Mouse (Mus musculus) left cerebral cortex, postnatal 36 days (tissue): ENCODE data around the gene Phc2. TPM values are rescaled to one million over a fixed set of nuclear protein-coding genes. Genes with fewer than 3 reads are reported as not detected.
"Not testable (repeated sequence)": the region's sequence is repeated elsewhere in the genome, so short reads cannot be mapped to it uniquely, and the experiment has no call there.

ENCODE experiments used
- DNase-seq, 2 experiments: peaks; one replicate each; pipeline ENCODE4 v3.0.0; 2021 to 2022; ENCODE audit warnings: low spot score in 2 of 2, mixed read lengths in 1 of 2
- intact Hi-C: fragments of 180-260 bp; cut with DNase I; formaldehyde crosslinking; loops from one replicate; pipeline ENCODE4 v1.15.1; 2025
- total RNA-seq, 2 experiments: library from RNA; stranded (reverse); gene quantifications; 2 replicates each; pipeline ENCODE4 v1.2.3; 2021

The Phc2 gene
- total RNA-seq, 2 experiments from 2014 or later = 88.2 to 92.3 TPM

DNA sequence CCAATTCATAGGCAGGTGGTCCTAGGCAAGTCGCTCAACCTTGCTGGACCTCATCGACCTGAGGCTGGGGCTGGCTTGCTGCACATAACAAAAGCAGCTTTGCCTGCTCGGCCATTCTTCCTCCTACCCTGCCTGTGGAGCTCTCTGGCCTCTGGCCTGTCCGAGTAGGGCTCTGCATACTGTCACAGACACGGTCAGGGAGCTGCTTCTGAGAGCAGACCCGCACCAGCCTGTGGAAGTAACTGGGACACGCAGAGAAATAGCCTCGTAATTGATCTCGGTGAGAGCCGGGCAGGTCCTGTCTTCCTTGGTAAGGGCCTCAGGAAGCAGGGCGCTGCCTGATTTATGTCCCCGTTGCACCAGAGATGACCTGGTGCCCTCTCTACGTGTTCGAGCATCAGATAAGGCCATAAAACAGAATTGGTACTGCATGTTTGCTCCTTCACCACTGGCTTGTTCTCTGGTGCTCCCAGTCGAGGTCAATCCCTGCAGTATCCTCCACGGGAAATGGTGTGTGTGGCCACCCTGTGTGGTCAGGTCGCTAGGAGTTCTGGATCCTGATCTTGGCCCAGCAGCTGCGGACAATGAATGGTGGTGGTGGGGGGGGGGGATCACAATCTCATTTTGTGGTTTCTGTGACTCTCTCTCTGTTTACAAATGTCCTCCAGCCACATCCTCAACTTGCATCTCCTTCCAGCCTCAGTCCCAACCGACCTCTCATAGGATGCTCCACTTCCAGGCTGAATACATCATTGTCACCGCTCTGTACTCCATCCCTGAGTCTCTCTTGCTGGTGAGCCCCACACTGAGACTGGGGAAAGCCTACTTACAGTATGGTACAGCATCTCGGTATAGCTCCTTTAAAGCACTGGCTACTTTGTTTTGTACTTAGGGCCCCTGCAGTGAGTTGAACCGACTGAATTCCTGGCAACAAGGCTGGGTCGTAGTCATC, 12.5 kb upstream of the Phc2 start:
- intact Hi-C loops = no loop called here
- DNase-seq = no peak

DNA sequence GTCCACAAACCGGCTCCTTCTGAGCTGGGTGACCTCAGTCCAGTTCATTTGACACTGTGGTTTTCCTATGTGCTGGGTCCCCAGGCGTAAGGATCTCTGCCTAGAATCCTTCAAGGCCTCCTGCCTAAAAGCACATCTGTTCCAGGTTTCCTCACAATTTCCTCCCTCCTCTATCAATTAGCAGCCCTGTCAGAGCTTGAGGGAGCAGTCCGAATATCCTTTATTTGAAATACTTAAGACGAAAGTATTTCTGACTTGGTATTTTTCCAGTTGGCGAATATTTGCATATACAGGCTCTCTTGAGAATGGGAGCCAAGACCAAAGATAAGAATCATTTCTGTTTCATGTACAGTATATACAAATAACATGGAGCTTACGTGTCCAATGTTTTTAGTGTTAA, 8.6 kb upstream of the Phc2 start:
- intact Hi-C loops = no loop called here
- no peak for DNase-seq

DNA sequence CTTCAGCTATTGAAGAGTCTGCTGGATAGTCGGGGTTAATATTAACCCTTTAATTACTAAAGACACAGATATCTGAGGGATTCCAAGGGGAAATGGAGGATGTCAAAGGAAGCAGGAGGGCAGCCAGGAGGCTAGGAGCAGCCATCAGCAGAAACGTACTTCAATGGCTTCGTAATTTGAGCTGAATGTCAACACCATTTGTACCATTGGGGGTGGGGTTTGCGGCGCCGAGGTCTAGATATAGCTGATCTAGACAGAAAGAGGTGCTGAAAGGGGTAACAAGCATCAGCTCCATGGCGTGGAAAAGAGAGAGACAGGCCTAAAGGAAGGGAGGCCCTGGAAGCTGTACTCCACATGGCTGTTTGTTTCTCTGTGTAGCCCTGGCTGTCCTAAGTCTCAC, 7.7 kb upstream of the Phc2 start:
- intact Hi-C loops = no loop called here
- DNase-seq = no peak

DNA sequence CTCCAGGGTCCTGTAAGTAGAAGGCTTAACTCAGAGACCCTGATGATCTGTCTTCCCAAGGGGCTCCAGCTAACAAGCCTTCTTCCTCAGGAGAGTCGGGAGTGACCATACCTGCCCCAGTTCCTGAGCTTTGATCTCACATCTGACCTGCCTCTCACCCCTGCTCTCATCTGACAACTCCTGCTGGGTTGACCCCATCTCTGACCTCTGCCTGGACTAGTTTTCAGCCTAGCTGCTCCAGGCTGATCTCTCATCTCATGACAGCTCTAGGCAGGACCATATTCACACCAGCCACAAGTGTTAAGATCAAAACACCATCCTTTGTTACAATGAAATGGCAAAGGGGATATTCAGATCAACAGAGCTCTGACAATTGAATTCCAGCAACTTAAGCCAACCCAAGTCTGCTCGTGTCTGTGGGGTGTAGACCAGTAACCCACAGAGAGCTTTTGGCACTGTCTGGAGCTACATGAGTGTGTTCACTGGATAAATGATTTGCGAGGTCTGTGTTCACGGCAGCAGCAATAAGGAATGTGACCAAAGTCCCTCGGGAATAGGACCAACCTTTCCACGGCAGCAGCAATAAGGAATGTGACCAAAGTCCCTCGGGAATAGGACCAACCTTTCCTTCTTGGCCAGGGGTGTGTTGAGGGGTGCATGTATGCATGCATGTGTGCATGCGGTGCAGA, 5.8 kb upstream of the Phc2 start:
- intact Hi-C loops = no loop called here
- DNase-seq = no peak

DNA sequence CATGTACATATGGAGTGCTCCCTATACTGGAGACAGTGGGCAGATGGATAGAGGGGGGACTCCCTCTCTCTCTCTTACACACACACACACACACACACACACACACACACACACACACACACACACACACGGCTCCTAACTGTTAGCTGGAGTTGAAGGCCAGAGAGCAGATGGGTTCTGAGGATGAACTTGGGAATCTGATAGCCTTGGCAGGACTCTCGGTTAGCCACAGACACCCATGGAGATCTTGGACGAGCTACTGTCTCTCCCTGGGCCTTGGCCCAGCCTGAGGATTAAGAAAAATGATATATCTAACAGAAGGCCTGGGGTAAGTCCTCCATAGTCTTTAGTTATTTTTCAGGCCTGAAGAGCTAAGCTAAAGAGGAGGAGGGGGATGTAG, 3.0 kb upstream of the Phc2 start:
- no peak for DNase-seq
- intact Hi-C loops = no loop called here

DNA sequence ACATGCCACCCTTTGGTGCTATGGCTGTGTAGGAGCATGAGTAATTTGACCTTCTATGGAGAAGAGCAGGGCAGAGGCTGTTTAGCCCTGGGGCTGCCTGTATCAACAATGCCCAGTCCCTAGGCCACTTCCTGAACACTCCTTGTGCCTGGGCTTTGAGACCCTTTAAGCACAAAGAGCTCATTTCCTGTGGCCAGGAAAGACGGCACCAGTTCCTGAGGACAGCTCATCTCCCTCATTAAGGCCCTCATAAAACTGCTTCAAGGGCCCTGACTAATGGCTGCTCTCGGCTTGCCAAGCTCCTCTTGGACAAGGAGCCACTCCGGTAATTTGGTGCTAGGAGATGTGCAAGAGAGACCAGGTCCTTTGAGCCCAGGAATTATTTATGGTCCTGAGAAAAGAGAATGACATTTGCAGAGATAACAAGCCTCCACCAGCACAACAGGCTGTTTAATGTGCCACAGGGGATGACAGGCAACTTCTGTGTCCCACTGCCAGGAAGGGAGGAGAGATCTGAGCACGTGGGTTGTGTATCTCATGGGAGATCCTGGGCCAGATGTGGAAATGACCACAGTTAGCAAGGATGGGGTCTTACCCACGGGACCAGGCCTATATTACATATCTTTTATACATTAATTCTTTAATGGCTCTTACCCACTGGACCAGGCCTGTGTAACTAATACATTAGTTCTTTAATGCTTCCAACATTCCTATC, 1.8 kb upstream of the Phc2 start:
- intact Hi-C loops = no loop called here
- no peak for DNase-seq

DNA sequence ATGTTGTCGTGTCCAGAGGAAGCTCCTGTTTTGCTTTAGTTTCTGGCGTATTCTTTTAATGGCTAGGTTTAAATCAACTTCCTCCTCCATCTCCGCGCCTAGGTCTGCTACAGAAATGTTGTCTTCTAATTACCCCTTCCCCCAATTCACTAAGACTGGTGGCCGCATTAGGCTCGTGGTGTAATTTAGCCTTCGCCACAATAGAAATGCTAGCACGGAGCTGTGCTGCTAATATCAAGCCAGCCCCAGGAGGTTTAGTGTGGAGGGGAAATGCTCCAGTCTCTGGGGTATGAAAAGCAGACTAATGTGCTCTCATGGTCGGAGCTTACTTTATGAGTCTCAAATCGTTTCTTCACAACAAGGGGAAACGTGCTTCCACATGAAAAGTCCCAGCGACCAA, 944 bp downstream of the Phc2 start:
- intact Hi-C loops = loop anchor here (2.0 to 5.0 kb wide), 2 partner anchors 42 to 45 kb away; partner anchors contain the start of gene Zscan20
- DNase-seq = peak in 1 of 2 experiments; percentile 28

DNA sequence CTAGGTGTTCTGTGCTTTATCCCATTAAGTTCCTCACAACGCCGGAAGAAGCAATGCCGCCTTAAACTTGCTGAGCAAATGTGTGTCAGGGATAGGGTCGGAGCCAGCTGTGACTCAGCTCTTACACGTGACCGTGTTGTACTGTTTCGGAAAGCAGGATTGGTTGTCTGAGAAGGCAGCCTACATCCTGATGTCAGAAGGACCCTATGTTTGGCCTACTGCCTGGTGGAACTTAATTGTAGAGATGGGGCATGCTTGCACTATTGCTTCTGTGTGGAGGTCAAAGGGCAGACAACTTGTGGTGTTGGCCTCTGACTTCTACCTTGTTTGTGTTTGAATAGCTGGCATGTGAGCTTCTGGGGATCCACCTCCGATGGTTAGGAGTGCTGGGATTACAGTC, 5.7 kb downstream of the Phc2 start:
- DNase-seq = no peak
- intact Hi-C loops = no loop called here

DNA sequence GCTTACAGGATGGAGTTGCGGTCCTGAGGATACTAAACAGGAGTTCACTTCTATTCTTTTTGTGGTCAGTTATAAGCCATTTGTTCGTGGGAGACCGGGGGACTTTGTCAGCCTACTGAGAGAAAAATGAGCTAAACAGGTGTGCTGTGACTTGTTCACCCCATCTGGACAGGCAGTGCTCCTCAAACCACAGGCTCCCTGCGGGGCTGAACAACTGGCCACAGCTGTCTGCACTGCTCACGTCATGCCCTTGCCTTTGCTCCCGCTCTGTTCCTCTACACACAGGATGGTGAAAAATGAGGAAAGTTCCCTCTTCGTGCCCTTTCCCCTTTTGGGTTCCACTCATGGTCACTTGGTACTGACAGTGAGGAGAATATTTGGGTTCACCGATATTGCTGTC, 6.6 kb downstream of the Phc2 start:
- intact Hi-C loops = no loop called here
- no peak for DNase-seq

DNA sequence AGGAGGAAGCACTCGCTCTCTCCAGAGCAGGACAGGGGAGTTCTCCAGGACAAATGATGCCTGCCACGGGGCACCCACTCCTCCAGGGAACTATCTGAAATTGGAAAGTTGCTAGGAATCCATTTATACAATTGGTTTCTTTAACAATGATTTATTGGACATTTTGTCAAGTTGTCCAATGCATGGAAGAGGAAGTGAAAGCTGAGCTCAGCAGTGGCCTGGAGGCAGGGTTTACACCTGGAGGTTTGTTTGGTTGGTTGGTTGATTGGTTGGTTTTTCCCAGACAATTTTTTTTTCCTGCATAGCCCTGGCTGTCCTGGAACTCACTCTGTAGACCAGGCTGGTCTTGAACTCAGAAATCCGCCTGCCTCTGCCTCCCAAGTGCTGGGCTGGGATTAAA, 9.5 kb downstream of the Phc2 start:
- intact Hi-C loops = no loop called here
- no peak for DNase-seq

DNA sequence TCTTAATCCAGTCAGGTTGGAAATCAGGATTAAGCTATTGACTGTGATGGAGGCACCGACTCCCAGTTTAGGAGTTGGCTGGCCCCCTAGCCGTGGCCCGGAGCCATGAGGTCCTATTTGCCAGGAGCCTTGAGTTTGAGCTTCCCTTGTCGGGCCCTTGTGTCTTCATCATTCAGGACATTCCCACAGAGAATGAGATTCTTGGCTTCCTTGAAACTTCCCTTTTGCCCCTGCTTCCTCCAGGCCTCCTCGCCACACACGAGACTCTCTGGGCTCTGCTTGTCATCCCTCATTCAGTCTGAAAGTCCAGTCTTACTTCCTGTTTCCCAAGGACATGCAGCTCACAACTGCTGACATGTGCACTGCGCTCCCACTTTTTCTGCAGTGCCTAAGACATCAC, 11.9 kb downstream of the Phc2 start:
- intact Hi-C loops = not testable (repeated sequence)

DNA sequence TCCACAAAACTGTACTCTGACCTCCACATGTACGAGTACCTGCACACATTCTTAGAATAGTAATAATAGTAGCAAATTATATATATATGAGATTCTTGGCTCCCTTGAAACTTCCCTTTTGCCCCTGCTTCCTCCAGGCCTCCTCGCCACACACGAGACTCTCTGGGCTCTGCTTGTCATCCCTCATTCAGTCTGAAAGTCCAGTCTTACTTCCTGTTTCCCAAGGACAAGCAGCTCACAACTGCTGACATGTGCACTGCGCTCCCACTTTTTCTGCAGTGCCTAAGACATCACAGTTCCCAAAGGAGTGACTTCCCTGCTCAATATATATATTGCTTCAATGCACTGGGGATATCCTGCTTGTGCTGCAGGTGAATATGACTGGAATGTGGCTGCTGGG, 12.7 kb downstream of the Phc2 start:
- DNase-seq, intact Hi-C loops: not testable (repeated sequence)

More for the DNA sequence above, 11.9 kb downstream of the Phc2 start:
- not testable (repeated sequence) for DNase-seq

DNA sequence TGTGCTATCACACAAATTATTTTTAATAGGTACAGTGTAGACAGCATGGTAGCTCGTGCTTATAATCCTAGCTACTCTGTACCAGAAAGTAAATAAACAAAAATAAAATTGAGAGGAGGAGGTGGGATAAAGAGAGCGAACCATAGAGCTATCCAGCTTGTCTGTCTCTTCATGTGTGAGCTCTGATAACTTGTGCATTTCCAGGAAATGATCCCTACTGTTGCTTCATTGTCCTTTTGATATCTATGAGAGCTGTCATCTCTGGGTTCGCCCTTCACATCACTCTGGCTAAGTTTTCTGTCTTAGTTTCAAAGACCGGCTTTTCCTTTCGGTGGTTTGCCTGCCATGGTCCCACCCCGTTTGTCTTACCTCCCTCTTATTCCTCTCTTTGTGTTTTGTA, 14.7 kb downstream of the Phc2 start:
- no peak for DNase-seq
- intact Hi-C loops = no loop called here

DNA sequence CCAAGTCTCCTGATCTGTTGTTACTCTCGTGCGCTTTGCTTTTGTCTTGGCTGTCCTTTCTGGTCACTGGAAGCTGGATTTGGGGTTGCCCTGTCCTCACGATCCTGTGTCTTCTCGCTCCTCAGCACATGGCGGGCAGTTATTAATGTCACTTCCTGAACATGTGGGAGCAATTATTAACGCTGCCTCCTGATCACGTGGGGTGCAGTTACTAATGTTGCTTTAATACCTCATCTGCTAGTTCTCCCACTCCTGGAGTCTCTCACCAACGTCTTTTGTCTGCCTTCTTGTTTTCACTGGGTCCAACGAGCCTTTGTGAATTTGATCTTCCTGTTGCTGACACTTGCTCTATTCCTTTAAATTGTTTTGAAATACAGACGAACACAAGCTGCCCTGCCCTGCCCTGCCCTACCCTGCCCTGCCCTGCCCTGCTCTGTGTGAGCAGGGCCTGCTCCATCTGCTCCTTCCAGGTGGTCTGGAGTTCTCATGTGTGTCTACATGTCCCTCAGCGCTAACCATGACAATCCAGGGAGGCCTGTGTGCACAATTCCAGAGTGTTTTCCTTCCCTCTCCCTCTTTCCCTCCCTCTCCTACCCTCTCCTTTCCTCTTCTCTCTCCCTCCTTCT, 16.2 kb downstream of the Phc2 start:
- no peak for DNase-seq
- intact Hi-C loops = no loop called here

DNA sequence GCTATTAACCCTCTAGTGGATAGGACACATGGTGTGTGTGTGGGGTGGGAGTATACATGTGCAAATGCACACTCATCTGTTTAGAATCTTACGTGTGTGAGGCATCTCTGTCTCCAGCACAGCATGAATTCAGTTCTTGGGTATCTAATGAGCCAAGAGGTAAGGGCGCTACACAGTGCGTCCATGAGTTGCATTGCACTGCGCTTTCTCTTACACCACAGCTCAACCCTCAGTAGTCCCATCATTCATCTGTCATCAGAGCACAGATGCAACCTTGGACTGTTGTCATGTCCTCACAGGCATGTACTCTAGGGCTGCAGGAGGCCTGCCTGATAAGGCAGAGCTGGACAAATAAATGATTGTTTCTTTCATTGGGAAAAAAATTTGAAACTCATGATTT, 18.0 kb downstream of the Phc2 start:
- no peak for DNase-seq
- intact Hi-C loops = no loop called here

DNA sequence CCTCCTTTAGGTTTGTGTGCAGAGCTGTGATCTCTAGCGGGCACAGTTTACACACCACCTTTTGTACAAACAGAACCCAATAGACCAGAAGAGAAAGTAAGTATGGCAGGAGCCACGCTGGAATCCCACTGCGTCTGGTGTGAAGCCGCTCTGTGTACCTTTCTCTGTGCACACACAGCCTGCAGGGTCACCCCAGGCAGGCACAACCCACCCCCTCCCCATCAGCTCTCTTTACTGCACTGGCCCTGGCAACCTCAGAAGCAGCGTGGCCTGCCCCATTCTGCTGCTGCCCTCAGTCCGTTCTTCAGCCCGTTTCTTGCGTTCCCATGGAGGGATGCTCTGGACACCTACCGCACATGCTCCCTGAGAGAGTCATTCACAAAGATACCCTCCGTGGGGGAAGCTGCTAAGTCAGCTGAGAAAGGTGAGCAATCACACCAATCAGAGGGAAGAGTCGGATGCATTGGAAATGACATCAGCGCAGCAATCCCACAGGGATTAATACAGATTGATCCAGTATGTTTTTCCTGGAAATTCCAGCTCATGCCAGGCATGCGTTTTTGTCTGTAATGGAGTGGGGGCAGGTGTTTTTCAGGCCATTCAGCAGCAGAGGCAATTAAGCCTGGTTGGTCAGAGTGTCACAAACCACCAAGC, 24.2 kb downstream of the Phc2 start:
- no peak for DNase-seq
- intact Hi-C loops = no loop called here

DNA sequence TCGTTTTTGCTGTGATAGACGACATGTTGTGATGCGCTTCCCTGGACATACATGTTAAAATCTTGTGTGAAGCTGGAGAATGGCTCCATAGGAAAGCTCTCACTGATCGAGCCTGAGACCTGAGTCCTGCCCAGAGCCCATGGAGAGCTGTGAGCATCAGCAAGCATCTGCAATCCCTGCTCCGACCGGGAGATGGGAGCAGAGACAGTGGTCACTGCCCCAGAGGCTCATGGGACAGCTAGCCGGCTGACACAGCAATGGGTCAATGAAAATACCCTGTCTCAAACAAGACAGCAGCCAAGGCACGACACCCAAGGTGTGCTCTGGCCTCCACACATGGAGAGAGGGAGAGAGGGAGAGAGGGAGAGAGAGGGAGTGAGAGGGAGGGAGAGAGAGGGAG, 26.6 kb downstream of the Phc2 start:
- no peak for DNase-seq
- intact Hi-C loops = no loop called here

DNA sequence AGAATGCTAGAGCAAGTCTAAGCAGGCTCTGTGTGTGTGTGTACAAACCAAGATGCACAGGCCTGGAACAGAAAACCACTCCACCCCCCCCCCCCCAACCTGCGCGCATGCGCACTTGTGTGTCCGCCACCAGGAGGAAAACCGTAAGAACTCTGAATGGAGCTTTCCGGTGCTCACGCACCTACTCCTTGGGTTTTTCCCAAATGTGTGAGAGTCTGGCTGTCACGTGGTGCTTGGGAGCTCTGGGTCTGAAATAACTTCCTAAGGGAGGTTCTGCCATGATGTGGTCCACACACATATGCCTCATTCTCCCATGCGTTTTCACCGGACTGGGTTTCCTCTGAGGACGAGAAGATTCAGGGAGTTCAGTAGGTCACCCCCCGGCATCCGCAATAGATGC, 27.8 kb downstream of the Phc2 start:
- intact Hi-C loops = no loop called here
- peak in 1 of 2 experiments; percentile 55 for DNase-seq

DNA sequence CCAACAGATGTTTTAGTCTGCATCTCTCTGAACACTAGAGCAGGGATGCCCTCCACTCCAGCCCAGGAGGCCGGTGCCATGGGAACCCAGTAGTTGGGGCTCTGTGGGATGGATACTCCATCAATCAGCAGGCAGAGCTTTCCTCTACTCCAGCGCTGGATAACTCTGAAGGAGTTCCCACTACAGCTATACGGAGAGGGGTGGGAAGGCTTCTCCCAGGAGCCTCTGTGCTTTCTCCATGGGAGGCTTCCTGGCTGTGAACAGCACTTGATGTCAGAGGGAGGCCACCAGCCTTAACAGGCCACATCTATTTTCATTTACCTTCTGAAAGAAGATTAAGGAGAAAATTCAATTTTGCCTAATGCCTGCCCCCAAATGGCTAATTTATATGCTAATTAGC, 29.2 kb downstream of the Phc2 start:
- intact Hi-C loops = no loop called here
- no peak for DNase-seq
